Mouse (Mus musculus) neutrophil, adult 5-6 weeks (primary cell): ENCODE measurements around the gene Aicda. TPM values are rescaled to one million over a fixed set of nuclear protein-coding genes. Genes with fewer than 3 reads are reported as not detected.
"Not testable (repeated sequence)": the region's sequence is repeated elsewhere in the genome, so short reads cannot be mapped to it uniquely, and the experiment has no call there.

ENCODE experiments used
- ATAC-seq: fragments of 151-379, 151-347 bp; 2 replicates; pipeline ENCODE4 v1.8.0; 2017; ENCODE audit warnings: mild to moderate bottlenecking, moderate TSS enrichment; ENCODE audit not compliant: insufficient number of reproducible peaks, poor library complexity, low FRiP score, severe bottlenecking; ENCODE audit errors: extremely low read depth
- total RNA-seq: library from RNA; stranded (forward); fragments of 200-1000 nt; gene quantifications from 2 replicates; pipeline ENCODE4 v1.2.3, GENCODE M21; 2017

The Aicda gene
- 0.58 and 0.98 TPM in 2 replicates for total RNA-seq

- ATAC-seq = no peak
These were observed at the start of gene Aicda for GRCm38 (mm10) chr6:122553606-122554005. Gene Aicda, plus strand, starts transcription at chr6:122553801.

GRCm38 (mm10) chr6:122505041-122505440 lies 48.6 kb upstream of the Aicda start:
- no peak for ATAC-seq

GRCm38 (mm10) chr6:122505545-122505944 lies 48.1 kb upstream of the Aicda start, which contains the start of gene Mfap5:
Gene Mfap5, plus strand, starts transcription at chr6:122505845.
- no peak for ATAC-seq

- no peak for ATAC-seq
These were observed 45.1 kb upstream of the Aicda start for GRCm38 (mm10) chr6:122508494-122508893.

- no peak for ATAC-seq
These were observed 40.4 kb upstream of the Aicda start for GRCm38 (mm10) chr6:122512914-122513878.

- no peak for ATAC-seq
These were observed 39.3 kb upstream of the Aicda start for GRCm38 (mm10) chr6:122514312-122514711.

- ATAC-seq = not testable (repeated sequence)
These were observed 37.8 kb upstream of the Aicda start for GRCm38 (mm10) chr6:122515762-122516161.

GRCm38 (mm10) chr6:122517668-122518067 lies 35.9 kb upstream of the Aicda start:
- ATAC-seq = no peak

GRCm38 (mm10) chr6:122519384-122519783 lies 34.2 kb upstream of the Aicda start:
- ATAC-seq = no peak

GRCm38 (mm10) chr6:122522595-122522994 lies 31.0 kb upstream of the Aicda start:
- no peak for ATAC-seq

GRCm38 (mm10) chr6:122523289-122523688 lies 30.3 kb upstream of the Aicda start:
- no peak for ATAC-seq

GRCm38 (mm10) chr6:122527596-122527995 lies 26.0 kb upstream of the Aicda start:
- no peak for ATAC-seq

- no peak for ATAC-seq
These were observed 25.5 kb upstream of the Aicda start for GRCm38 (mm10) chr6:122528136-122528535.

- no peak for ATAC-seq
These were observed 22.0 kb upstream of the Aicda start for GRCm38 (mm10) chr6:122531466-122532174.

- ATAC-seq = peak; percentile 57; the same call in 1 of the 2 replicates
These were observed 20.7 kb upstream of the Aicda start for GRCm38 (mm10) chr6:122532883-122533302.

- ATAC-seq = no peak
These were observed 19.6 kb upstream of the Aicda start for GRCm38 (mm10) chr6:122534032-122534431.

- ATAC-seq = no peak
These were observed 14.0 kb upstream of the Aicda start for GRCm38 (mm10) chr6:122539564-122539963.

GRCm38 (mm10) chr6:122542459-122542858 lies 11.1 kb upstream of the Aicda start:
- ATAC-seq = not testable (repeated sequence)

- no peak for ATAC-seq
These were observed 10.0 kb upstream of the Aicda start for GRCm38 (mm10) chr6:122543574-122543973.

- ATAC-seq = no peak
These were observed 8.9 kb upstream of the Aicda start for GRCm38 (mm10) chr6:122544672-122545071.
